8 mouse cellular contexts compared by ENCODE assay signal in genomic region chr8:82402261-82402685, GRCm38 (mm10). TPM values are rescaled to one million over a fixed set of nuclear protein-coding genes. Genes with fewer than 3 reads are reported as not detected.
DNase-seq lines count a peak whose midpoint lies in the region; ATAC-seq lines count a peak whose summit lies in the region.

No protein-coding gene starts in this region.

- H3K9ac ChIP-seq in embryonic facial prominence, embryonic 11.5 days (replicated peaks; ENCODE audit: low read length), result peak overlapping the region; percentile 35
- peak overlapping the region; percentile 82 for H3K9ac ChIP-seq in heart, embryonic 12.5 days
- H3K9ac ChIP-seq in stomach, embryonic 15.5 days, result no peak overlapping the region; the same call in 1 of the 2 replicates

- H3K4me1 ChIP-seq in embryonic facial prominence, embryonic 11.5 days (ENCODE audit: control insufficient read depth, insufficient read depth, low read length), result peaks cover 5% of the 10 kb centered on the region; the same call in 1 of the 2 replicates
- peaks cover 24% of the 10 kb centered on the region for H3K4me1 ChIP-seq in heart, embryonic 12.5 days (replicated peaks)
- H3K4me1 ChIP-seq in stomach, embryonic 15.5 days, result peaks cover 8% of the 10 kb centered on the region; the same call in 1 of the 2 replicates

- no peaks in the 10 kb centered on the region for H3K27me3 ChIP-seq in embryonic facial prominence, embryonic 11.5 days (ENCODE audit: control insufficient read depth, insufficient read depth, low read length)
- no peaks in the 10 kb centered on the region for H3K27me3 ChIP-seq in heart, embryonic 12.5 days (replicated peaks)
- H3K27me3 ChIP-seq in stomach, embryonic 15.5 days (replicated peaks), result no peaks in the 10 kb centered on the region

- H3K4me2 ChIP-seq in embryonic facial prominence, embryonic 11.5 days (ENCODE audit: low read depth, low read length), result peak overlapping the region; percentile 55
- H3K4me2 ChIP-seq in heart, embryonic 12.5 days, result peak overlapping the region; percentile 81
- H3K4me2 ChIP-seq in stomach, embryonic 15.5 days, result peak overlapping the region; percentile 77

- peak overlapping the region; percentile 35 for H3K4me3 ChIP-seq in embryonic facial prominence, embryonic 11.5 days (ENCODE audit: low read depth, low read length)
- peak overlapping the region; percentile 65 for H3K4me3 ChIP-seq in heart, embryonic 12.5 days
- H3K4me3 ChIP-seq in macrophage (ENCODE audit: inconsistent target), result peak overlapping the region; percentile 95
- peak overlapping the region; percentile 53 for H3K4me3 ChIP-seq in stomach, embryonic 15.5 days (replicated peaks)

- H3K36me3 ChIP-seq in embryonic facial prominence, embryonic 11.5 days (replicated peaks; ENCODE audit: control insufficient read depth, insufficient read depth, low read depth, low read length), result no peaks in the 10 kb centered on the region
- no peaks in the 10 kb centered on the region for H3K36me3 ChIP-seq in heart, embryonic 12.5 days
- no peaks in the 10 kb centered on the region for H3K36me3 ChIP-seq in macrophage (ENCODE audit: inconsistent target)
- H3K36me3 ChIP-seq in stomach, embryonic 15.5 days, result no peaks in the 10 kb centered on the region

- peak; percentile 35 to 42 for DNase-seq in urinary bladder, adult 18-20 months (ENCODE audit: low spot score in 2 of 2)
- DNase-seq in urinary bladder, postnatal 10 days (ENCODE audit: low spot score), result no peak
- DNase-seq in embryonic facial prominence, embryonic 11.5 days (ENCODE audit: low spot score), result peak; percentile 44
- peak; percentile 77 for DNase-seq in kidney, postnatal 10 days
- DNase-seq in layer of hippocampus, adult 9-11 months, result no peak

- H3K27ac ChIP-seq in embryonic facial prominence, embryonic 11.5 days (replicated peaks; ENCODE audit: low read depth, low read length), result no peak overlapping the region
- H3K27ac ChIP-seq in heart, embryonic 12.5 days (ENCODE audit: poor library complexity, severe bottlenecking), result peak overlapping the region; percentile 94
- H3K27ac ChIP-seq in macrophage, result peak overlapping the region; percentile 95
- H3K27ac ChIP-seq in stomach, embryonic 15.5 days, result peak overlapping the region; percentile 40

- peaks cover 53% of the 10 kb centered on the region for H3K79me2 ChIP-seq in macrophage (ENCODE audit: inconsistent target)

- no peaks in the 10 kb centered on the region for H3K9me3 ChIP-seq in embryonic facial prominence, embryonic 11.5 days (replicated peaks; ENCODE audit: control insufficient read depth, low read length)
- no peaks in the 10 kb centered on the region for H3K9me3 ChIP-seq in heart, embryonic 12.5 days (replicated peaks)
- H3K9me3 ChIP-seq in stomach, embryonic 15.5 days, result no peaks in the 10 kb centered on the region

- 0 out of 2 replicates have a peak, but pooled peaks have one; percentile 25 for ATAC-seq in embryonic facial prominence, embryonic 11.5 days (replicated peaks; ENCODE audit: insufficient number of reproducible peaks, low FRiP score, low TSS enrichment, low read depth)
- peak; percentile 73 for ATAC-seq in heart, embryonic 12.5 days (ENCODE audit: insufficient number of reproducible peaks, low FRiP score)
- ATAC-seq in stomach, embryonic 15.5 days (ENCODE audit: insufficient read depth, low FRiP score, low read depth), result peak; percentile 68

- WGBS in embryonic facial prominence, embryonic 11.5 days, result 5% methylated on average over 13 of the region's 13 CpGs
- WGBS in heart, embryonic 12.5 days, result 0% methylated on average over 12 of the region's 13 CpGs
- under 1% methylated on average over 13 of the region's 13 CpGs for WGBS in macrophage (ENCODE audit: missing documents)
- 0% methylated on average over 13 of the region's 13 CpGs for WGBS in stomach, embryonic 15.5 days

RNA-seq across cellular contexts. Expression of gene Il15, which starts 0.7 kb away (rescaled TPM):
- polyA plus RNA-seq in embryonic facial prominence, embryonic 11.5 days (2014; fragmentation: Nextera tagmentation; extraction: Ambion mirVana), result 2.1 and 2.6 TPM in 2 replicates
- 19.9 and 23.7 TPM in 2 replicates for polyA plus RNA-seq in heart, embryonic 12.5 days (2016; fragmentation: Nextera tagmentation; extraction: Ambion mirVana)
- 1,000 to 10,000 TPM in 1 of 26 experiments, 100 to 1,000 TPM in 21, 10 to 100 TPM in 4; 56.7 to 1,055 (median 169) TPM for total RNA-seq in macrophage (2018; cell fraction: chromatin; rRNA removed)
- total RNA-seq in macrophage (2018; cell fraction: cytosol; rRNA removed), result 100 to 1,000 TPM in 11 of 26 experiments, 10 to 100 TPM in 15; 38.9 to 344 (median 95.8) TPM
- 1,000 to 10,000 TPM in 1 of 26 experiments, 100 to 1,000 TPM in 21, 10 to 100 TPM in 4; 54.7 to 1,190 (median 183) TPM for total RNA-seq in macrophage (2018; cell fraction: nucleus; rRNA removed)
- 27.2 to 76.9 TPM (median 28.5 TPM) in 3 replicates for polyA plus RNA-seq in macrophage (2018)
- 5.7 and 6.3 TPM in 2 replicates for polyA plus RNA-seq in stomach, embryonic 15.5 days (2015; fragmentation: Nextera tagmentation; extraction: Ambion mirVana)

Comparison
In these comparisons a context has a peak if more than half of its experiments do, and no peak if none do; other contexts are left out.
1. DNase-seq: peak in urinary bladder, adult 18-20 months (2 of 2), embryonic facial prominence, embryonic 11.5 days (single experiment) and kidney, postnatal 10 days (single experiment); none in urinary bladder, postnatal 10 days (single experiment) and layer of hippocampus, adult 9-11 months (single experiment).
2. H3K4me3 ChIP-seq: peak in every context shown above with its lines; median percentile 95 in macrophage; 65 in heart, embryonic 12.5 days; 53 in stomach, embryonic 15.5 days; 35 in embryonic facial prominence, embryonic 11.5 days.
3. Peak in every context shown above with its lines, with median percentiles within 50 percentile points of each other: ATAC-seq and H3K4me2 ChIP-seq.